Mouse (Mus musculus) left cerebral cortex, adult 18-20 months (tissue): ENCODE data around the gene Txndc16. TPM values are rescaled to one million over a fixed set of nuclear protein-coding genes. Genes with fewer than 3 reads are reported as not detected.

ENCODE experiments used
- DNase-seq, 2 experiments: peaks; one replicate each; pipeline ENCODE4 v3.0.0; 2021 to 2022; ENCODE audit warnings: low spot score in 2 of 2, mixed read lengths in 1 of 2
- total RNA-seq, 2 experiments: library from RNA; stranded (reverse); gene quantifications; 2 replicates each; pipeline ENCODE4 v1.2.3; 2021

Gene Txndc16
- total RNA-seq, 2 experiments from 2014 or later: 60.6 to 66.5 TPM

GRCm38 (mm10) chr14:45155511-45156173 is 64.5 kb downstream of the Txndc16 start:
- no peak for DNase-seq

DNA sequence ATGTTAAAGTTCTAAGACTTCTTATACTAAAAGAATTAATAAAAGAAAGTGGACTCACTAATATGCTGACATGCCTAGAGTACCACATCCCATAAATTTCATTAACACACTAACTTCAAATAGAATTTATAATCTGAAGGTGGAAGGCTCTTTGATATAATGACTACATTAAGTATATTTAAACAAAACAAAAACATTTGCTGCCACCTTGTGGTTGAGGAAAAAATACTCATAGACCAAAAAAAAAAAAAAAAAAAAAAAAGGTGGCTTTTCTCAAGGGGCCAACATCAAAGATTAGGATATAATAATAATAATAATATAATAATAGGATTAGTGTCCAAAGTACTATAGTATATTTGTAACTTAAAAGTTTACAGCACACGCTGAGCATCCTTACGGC is 66.9 kb downstream of the Txndc16 start:
- DNase-seq: no peak

GRCm38 (mm10) chr14:45142511-45142910 is 77.6 kb downstream of the Txndc16 start:
- DNase-seq: peak; percentile 36 to 53

- no peak for DNase-seq
Measured at GRCm38 (mm10) chr14:45140344-45141080, 79.6 kb downstream of the Txndc16 start.

GRCm38 (mm10) chr14:45135961-45136360 is 84.2 kb downstream of the Txndc16 start:
- no peak for DNase-seq

DNA sequence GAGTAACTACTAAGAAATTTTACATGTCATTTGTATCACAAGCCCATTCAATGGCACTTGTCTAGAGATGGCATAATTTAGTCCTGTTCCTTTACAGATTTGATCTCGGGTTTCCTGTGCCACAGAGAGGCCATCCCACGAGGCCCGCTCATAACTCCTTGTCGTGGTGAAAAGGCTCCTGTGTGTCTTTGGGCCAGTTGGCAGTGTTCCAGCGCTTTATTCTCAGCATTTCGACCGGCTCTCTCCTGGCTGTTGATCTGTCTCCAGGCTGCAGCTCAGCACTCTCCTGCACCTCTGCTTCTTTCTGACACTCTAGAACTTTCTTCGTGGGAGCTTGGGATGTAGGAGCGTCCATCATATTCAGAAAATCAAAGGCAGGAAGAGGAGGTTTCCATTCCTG is 84.6 kb downstream of the Txndc16 start:
- no peak for DNase-seq

DNA sequence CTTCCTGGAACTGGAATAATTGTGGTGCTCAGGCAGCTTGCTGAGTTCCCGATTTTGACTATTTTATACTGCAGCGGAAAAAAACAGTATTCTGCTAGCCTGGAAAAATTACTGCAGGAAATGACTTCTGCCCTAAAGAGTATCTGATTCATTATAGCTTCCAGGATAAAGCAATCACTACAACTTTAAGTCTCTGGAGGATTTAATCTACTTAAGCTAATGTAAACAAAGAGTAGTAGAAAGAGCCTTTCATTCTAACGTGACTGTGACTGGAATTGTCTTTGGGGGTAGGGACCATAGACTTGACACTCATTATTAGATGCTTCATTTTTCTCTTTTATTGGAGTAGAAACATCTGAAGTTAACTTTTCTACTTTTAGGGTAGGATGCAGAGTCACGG is 101.8 kb downstream of the Txndc16 start:
- no peak for DNase-seq

- no peak for DNase-seq
Measured at GRCm38 (mm10) chr14:45102201-45102600, 117.9 kb downstream of the Txndc16 start.

GRCm38 (mm10) chr14:45092327-45092726 is 127.8 kb downstream of the Txndc16 start:
- no peak for DNase-seq

DNA sequence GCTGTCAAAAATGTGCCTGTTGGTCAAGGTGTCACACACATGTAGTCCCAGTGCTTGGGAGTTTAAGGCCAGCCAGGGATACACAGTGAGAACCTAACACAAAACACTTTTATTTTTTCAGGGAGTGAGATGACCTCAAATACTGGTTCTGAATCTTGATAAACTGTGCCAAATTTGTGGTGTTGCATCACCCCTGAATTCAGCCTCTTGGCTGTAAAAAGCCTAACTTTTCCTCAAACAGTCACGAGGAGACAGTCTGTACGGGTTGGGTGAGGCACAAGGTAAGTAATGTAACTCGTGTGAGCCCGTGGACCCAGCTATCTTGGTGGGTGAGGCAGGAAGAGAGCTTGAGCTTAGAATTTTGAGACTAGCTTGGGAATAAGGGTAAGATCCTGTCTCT is 130.1 kb downstream of the Txndc16 start:
- no peak for DNase-seq

GRCm38 (mm10) chr14:45085651-45086425 is 134.3 kb downstream of the Txndc16 start:
- no peak for DNase-seq

DNA sequence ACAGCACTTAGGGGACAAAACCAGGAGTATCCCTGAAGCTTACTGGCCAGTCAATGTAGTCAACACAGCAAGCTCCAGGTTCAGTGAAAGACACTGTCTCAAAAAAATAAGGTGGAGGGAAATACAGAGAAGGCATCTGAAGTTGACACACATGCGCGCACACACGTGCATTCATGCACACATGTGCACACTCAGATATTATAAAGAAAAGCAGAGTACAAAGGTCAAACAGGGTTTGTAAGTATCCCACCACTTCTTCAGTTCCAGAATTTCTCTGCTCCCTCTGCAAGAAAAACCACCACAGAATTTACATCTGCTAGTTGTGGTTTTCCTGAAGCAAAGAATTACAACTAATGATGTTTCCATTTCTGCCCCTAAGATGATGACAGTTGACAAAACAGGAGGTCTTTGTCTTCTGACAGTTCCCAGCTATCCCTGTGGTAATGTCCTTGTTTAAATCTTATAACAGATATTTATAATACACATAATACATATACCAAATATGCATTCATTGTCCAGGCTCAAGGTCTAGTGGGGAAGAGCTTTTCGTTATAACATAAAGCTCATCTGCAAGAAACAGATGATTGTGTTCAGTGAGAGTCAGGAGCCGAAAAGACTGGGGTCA is 135.4 kb downstream of the Txndc16 start:
- DNase-seq: no peak

DNA sequence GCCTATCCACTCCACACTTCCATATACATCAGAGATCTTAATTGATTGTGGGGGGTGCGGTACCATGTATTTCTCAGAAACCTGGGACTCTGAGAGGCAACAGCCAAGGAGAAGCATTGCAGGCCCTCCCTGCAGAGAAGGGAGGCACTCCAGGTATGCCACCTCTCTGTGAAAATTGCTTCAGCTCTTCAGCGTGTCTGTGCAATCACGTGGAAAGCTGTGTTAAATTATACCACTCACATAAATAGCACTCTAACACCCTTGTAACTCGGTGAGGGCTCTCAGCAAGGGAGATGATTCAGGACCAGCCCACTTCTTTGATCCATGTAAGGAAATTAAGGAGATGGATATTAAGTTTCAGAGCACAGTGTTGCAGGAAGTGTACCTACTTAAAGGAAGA is 136.6 kb downstream of the Txndc16 start:
- DNase-seq: no peak

Other genes with a start within 250 kb of the Txndc16 start
- gene Ptger2, start 232.1 kb downstream of the Txndc16 start, total RNA-seq: under 1 TPM; 0.37 to 0.42 TPM
- gene Gpr137c, start 611 bp downstream of the Txndc16 start, total RNA-seq: 10 to 100 TPM; 30.8 to 33.9 TPM
- 10 to 100 TPM; 39.4 to 46.0 TPM for gene Ero1l, start 98.4 kb upstream of the Txndc16 start, total RNA-seq
- 10 to 100 TPM; 89.8 to 93.3 TPM for gene Psmc6, start 109.5 kb upstream of the Txndc16 start, total RNA-seq
- 10 to 100 TPM; 15.3 to 15.4 TPM for gene Styx, start 130.8 kb upstream of the Txndc16 start, total RNA-seq
- 10 to 100 TPM; 19.1 to 21.1 TPM for gene Gnpnat1, start 184.6 kb upstream of the Txndc16 start, total RNA-seq